Mouse (Mus musculus) MN1 (cell line): ENCODE data around the gene Rhox8.
"Not testable (repeated sequence)": the region's sequence is repeated elsewhere in the genome, so short reads cannot be mapped to it uniquely, and the experiment has no call there.

Experiments
- DNase-seq: peaks from one replicate; pipeline ENCODE4 v3.0.0-alpha.2; 2016; ENCODE audit warnings: low spot score

The Rhox8 gene

GRCm38 (mm10) chrX:37878844-37879243 lies at the start of gene Rhox8:
Rhox8 (minus strand) TSS chrX:37878944.
- DNase-seq = no peak

- no peak for DNase-seq
Measured at GRCm38 (mm10) chrX:37916311-37916710, 37.6 kb upstream of the Rhox8 start.

GRCm38 (mm10) chrX:37908581-37908980 lies 29.8 kb upstream of the Rhox8 start:
- DNase-seq = no peak

GRCm38 (mm10) chrX:37903727-37904126 lies 25.0 kb upstream of the Rhox8 start:
- no peak for DNase-seq

GRCm38 (mm10) chrX:37901670-37902069 lies 22.9 kb upstream of the Rhox8 start, which contains the start of gene Rhox9:
Rhox9 (minus strand) TSS chrX:37901770.
- DNase-seq = not testable (repeated sequence)

GRCm38 (mm10) chrX:37897132-37897531 lies 18.4 kb upstream of the Rhox8 start, which contains the start of gene Rhox7b:
Rhox7b (minus strand) TSS chrX:37897232.
- not testable (repeated sequence) for DNase-seq

- DNase-seq = no peak
Measured at GRCm38 (mm10) chrX:37871641-37872040, 7.1 kb downstream of the Rhox8 start.

GRCm38 (mm10) chrX:37831386-37831785 lies 47.4 kb downstream of the Rhox8 start, which contains the start of gene Rhox7a:
Rhox7a (plus strand) TSS chrX:37831686.
- DNase-seq = not testable (repeated sequence)

GRCm38 (mm10) chrX:37826610-37827009 lies 52.1 kb downstream of the Rhox8 start, which contains the start of gene Rhox6:
Rhox6 (plus strand) TSS chrX:37826910.
- DNase-seq = not testable (repeated sequence)
